Mouse (Mus musculus) cerebellum, adult 11-12 months (tissue): ENCODE data around the gene Ctnna3.

Experiments
- DNase-seq: peaks from one replicate; pipeline ENCODE4 v3.0.0; 2022

Ctnna3 gene

GRCm38 (mm10) chr10:63768871-63769270 is 339.0 kb downstream of the Ctnna3 start:
- peak; percentile 67 for DNase-seq

GRCm38 (mm10) chr10:63771656-63772055 is 341.8 kb downstream of the Ctnna3 start:
- DNase-seq = no peak

DNA sequence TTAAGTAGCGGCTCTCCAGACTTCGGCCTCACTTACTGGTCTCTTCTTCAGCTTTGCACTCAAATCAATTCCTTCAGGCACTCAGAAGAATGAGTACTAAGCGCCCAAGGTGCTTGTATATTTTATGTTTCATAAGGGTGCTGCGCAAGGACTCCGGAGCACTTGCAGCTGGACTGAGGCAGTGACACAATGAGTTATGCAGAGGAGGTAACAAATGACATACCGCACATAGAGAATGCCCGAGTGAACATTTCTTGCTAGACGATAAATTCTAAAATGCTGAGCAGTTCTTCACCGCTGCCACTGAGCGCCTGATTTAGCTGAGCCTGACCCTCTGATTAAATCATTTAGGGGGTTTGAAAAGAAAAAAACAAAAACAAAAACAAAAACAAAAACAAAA is 342.2 kb downstream of the Ctnna3 start:
- DNase-seq = no peak

DNA sequence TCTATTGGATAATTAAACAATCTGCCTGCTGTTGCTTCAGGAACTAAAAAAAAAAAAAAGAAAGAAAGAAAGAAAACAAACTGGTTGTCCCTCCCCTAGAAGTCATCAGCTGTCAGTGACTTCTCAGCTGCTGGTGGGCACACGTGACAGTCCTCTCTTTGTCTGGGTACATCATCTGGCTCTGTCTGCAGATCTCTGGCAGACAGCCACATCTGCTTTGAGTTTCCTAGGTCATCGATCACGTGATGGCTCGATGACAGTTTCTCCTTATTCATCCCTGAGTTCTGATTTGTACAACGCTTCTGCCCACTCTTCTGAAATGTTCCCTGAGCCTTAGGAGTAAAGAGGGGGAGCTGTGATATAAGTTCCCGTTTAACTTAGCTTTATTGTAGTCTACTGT is 352.1 kb downstream of the Ctnna3 start:
- DNase-seq = no peak

DNA sequence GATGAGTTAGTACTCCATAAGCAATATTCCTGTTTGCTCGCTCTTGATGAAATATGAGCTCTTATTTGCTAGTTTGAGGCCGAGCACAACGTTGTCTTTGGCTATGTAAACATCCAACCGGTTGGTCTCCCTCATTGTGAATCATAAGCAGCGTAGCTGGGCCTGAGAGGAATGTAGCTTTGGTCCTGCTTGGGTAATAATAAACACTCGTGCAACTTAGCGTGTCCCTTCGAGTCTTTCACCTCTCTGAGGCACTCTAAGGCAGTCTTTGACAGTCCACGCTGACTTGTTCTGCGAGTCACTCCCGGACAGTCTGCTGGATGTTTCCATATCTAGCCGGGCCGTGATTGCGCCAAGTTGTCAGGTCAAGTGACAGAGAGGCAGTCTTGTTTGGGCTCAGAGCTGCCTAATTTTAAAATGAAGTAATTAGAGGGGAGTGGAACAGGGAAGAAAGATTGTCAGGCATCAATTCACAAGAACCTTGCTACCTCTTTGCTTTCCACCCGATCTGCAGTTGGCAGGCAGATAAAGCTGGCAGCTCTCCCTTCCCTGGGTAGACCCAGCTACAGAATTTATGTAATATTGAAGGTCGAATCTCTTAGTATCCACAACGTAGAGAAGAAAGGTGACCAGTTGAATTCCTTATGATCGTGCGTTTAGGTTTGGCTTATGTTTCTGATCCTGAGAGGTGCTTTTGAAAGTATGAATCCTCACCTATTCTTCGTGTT is 355.1 kb downstream of the Ctnna3 start:
- DNase-seq = no peak

GRCm38 (mm10) chr10:63786390-63786789 is 356.5 kb downstream of the Ctnna3 start:
- no peak for DNase-seq

DNA sequence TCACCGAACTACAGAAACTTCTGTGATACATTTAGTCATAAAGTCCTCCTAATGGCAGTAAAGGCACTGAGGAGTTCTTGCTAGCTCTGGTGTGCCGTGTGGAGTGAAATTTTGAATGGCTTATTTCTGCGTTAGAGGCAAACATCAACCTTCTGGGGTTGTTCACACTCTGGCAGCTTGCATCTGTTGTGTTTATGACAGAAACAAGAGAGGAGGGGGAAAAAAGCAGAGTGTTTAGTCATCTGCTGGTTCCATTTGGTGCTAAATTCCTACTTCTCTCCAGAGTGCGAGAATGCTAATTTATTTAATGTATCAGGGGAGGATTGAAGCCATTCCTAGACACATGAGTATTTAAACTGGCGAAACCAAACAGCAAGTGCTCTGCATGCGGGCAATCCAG is 374.0 kb downstream of the Ctnna3 start:
- DNase-seq = no peak

DNA sequence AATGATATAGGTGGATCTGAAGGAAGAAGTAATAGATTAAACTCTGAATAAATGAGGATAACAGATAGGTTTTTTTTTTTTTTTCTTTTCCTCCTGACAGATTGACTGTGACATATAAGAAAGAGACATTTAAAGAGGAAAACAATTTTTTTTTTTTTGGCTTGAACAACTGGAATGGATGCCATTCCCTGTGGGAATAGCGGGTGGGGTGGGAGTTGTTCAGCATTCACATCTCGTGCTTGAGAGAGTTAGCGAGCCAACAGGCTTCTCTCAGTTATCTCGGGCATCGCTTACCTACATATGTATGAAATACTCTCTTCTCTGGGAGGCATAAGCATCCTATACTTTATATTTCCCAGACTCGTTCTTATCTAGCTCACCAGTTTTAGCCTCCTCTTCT is 375.7 kb downstream of the Ctnna3 start:
- DNase-seq = no peak

DNA sequence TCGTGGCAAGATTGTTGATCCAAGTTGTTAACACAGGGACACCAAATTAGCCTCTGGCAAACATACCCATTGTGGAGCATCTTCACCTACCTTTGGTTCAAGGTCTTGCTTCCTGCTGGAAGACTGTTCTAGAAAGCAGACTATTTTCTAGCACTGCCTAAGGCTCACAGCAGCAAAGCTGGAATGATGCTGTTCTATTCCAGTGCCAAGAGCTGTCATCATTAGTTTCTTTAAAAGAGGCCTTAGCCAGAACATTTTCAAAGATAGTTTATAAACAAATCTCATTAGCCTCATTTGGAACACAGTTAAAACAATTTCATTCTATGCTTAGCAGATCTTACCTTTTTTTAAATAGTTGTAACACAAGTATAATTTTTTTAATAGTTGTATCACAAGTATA is 376.4 kb downstream of the Ctnna3 start:
- no peak for DNase-seq

GRCm38 (mm10) chr10:63810043-63810617 is 380.2 kb downstream of the Ctnna3 start:
- DNase-seq = peak; percentile 26

GRCm38 (mm10) chr10:63839011-63839410 is 409.1 kb downstream of the Ctnna3 start:
- peak; percentile 21 for DNase-seq

DNA sequence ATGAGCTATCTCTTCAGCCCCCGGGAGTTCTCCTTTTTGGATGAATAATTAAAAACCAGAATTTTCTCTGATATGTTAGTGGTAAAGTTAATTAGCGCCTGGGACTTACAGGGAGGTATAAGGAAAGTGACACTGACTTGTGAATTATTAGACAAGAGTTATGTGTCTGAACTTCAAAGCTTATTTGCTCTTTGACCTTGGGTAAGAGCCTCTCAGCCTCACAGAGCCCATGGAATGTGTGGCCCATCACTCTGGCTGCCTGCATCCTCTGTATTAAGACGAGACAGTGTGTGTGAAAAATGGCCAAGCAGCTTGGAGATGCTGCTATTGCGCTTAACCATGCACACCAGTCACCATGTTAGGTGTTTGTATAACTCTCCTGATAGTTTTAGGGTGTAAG is 422.0 kb downstream of the Ctnna3 start:
- no peak for DNase-seq

GRCm38 (mm10) chr10:63869123-63869522 is 439.2 kb downstream of the Ctnna3 start:
- DNase-seq = no peak

GRCm38 (mm10) chr10:63880462-63880903 is 450.6 kb downstream of the Ctnna3 start:
- peak; percentile 85 for DNase-seq

DNA sequence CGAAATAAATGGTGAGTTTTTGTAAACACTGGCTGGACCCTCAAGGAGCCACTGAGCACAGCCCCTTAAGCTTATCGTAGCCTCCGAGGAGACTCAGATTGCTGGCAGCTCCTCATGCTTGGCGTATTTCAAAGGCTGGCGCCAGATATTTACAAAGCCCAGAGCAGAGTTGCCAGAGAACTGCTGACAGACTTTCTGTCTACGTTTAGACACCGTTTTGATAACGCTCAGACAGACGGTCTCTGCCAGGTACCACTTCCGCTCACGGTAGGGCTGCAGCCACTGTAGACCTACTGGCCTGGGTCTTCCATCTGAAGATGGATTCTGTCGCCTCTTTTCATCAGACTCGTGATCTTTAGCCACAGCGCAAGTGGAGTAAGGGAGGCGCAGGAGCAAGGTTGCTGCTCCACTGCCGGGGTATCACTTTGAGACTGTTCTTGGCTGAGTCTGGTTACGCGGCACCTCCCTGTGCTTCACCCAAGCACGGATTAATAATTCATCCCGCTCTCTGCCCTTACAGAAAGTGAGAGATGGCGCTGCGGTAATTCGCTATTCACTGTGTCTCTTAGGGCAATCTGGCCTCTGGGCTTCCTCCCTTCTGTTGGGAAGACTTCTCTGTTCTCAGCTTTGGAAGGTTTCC is 456.7 kb downstream of the Ctnna3 start:
- DNase-seq = peak; percentile 21

DNA sequence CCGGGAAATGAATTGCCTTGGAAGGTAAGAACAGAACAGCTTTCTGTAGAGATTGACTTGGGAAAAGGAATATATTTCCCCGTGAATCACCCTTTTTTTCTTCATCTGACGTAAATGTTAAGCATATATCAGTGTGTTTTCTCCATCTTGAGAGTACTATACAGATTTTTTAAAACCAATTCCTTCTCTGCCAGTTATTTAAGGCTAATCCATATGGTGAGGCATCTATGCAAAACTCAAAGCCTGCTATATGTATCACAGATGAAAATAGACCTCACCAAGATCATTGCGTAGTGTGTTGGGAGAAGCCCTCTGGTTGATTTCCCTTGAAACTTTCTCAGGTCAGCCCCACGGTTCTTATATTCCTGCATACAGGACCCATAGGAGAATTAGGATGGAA is 464.7 kb downstream of the Ctnna3 start:
- DNase-seq = no peak

GRCm38 (mm10) chr10:63899891-63900290 is 470.0 kb downstream of the Ctnna3 start:
- peak; percentile 5 for DNase-seq

DNA sequence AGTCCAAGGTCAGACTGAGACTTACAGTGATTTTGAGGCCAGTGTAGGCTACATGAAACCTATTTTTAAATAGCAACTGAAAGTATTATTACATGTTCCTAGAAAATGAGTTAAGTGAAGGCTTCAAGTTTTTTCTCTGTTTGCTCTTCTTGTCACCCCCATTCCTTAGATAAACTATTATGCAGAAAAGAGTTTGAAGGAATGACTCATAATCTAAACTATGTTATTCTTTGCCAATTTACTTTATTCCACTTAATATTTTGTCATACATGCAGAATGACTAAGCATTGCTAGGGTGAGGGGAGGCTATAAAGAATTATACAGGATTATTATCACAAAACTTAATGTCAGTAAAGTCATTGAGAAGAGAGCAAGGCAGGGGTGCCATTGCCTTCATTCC is 479.0 kb downstream of the Ctnna3 start:
- no peak for DNase-seq

DNA sequence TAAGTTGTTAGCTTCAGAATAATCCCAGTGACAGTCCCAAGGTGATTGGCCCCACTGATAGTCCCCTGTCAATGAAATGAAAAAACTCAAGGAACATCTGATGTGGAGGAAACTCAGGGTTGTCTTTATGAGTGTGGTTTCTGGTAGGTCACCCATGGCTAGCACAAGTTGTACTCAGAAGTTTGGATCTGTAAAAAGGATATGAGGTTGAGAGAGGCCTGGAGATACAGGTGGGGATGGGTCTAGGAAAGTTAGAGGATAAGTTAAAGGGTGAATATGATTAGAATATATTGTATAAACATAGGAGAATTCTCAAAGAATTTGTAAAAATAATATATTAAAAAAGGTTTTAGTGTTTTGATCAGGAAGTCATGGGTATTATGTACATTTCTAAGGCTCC is 497.4 kb downstream of the Ctnna3 start, which contains the start of gene Gm10118:
Gene Gm10118 (minus strand): TSS at position 101 of the 400 bp plus-strand sequence.
- no peak for DNase-seq

DNA sequence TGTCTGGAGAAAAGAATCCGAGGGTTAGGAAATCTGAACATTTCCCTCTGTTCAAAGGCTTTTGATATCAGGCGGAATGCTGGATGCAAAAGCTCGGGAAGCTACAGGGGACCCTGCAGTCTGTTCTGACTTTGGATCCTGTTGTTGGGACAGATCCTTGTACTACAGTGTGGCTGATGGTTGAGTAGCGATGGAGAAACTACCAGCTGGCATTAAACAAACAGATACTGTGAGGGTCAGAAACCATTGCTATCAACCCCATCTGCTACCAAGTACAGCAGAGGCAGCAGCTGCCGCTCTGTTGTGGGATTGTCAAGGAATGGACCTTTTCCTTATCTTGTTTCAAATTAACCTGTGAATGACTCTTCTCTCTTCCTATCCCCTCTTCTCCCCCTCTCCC is 504.0 kb downstream of the Ctnna3 start:
- DNase-seq = peak; percentile 41

GRCm38 (mm10) chr10:63945534-63945933 is 515.6 kb downstream of the Ctnna3 start:
- DNase-seq = no peak

DNA sequence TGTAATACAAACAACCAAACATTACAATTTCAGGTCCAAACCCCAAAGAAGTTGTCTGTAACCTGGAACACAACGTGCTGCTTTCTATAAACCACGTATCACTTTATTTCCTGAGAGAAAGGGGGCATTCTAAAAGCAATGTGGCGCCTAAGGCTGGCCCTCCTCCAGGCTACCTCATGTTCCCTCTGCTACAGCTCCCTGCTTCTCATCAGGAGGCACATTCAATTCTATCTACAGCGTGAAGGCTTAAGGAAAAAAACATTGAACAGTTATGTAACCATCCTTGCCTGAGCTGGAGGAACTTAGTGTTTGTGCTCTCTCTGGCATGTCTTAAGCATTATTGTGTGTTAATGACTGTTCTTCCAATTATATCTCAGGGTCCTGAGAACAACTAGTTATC is 517.4 kb downstream of the Ctnna3 start:
- DNase-seq = peak; percentile 66

- no peak for DNase-seq
These were observed 521.0 kb downstream of the Ctnna3 start for GRCm38 (mm10) chr10:63950867-63951266.

DNA sequence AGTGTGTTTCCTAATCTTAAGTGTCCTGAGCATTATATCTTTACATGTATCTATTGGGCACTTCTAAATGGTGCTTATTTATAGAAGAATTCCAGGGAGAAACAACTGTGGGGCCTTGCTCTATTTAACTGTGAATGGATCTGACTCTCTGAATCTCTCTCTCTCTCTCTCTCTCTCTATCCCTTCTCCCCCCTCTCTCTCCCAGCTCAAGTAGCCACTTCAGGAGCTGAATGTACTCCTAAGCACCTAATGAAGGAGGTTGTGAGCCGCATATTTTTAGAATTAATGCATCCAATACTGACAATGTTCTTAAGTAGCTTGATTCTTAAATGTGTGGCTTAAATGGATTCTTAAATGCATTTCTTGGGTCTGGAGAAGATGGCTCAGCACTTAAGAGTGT is 521.6 kb downstream of the Ctnna3 start:
- DNase-seq = no peak
